Mouse (Mus musculus): ENCODE results near the gene Atxn7.

DNA sequence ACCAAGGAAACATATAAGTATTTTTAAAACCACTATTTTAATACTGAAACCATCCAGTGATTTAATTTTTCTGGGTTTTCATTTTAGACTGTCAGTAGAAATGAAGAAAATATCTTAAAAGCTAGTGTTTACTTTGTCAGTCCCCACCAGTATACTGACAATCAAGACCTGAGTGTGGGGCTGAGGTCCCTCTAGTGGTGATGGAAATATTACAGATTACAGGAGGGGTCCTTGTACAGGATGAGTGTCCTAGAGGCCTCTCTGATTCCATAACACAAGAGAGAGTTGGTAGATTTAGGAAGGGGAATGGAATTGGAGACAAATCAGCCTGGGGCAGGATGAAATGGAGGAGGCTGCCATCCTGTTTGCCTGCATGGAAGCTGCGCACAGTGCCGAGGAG lies 93.1 kb downstream of the Atxn7 start:
- TF ChIP-seq CTCF (IDR thresholded peaks at IDR 0.05; ENCODE audit: extremely low read depth, insufficient read depth, insufficient read length, insufficient replicate concordance) (no peak), POLR2A (IDR thresholded peaks at IDR 0.05; ENCODE audit: low read depth, low read length) (no peak)
